Mouse (Mus musculus) gastrocnemius, postnatal 14 days (tissue): Measurements from ENCODE around the gene Zfp541. TPM values are rescaled to one million over a fixed set of nuclear protein-coding genes. Genes with fewer than 3 reads are reported as not detected.

Source experiments
- DNase-seq: peaks from one replicate; pipeline ENCODE4 v3.0.0; 2021; ENCODE audit warnings: mixed read lengths
- intact Hi-C: fragments of 180-260 bp; cut with DNase I; formaldehyde crosslinking; loops from one replicate; pipeline ENCODE4 v1.15.1; 2025; ENCODE audit warnings: low total_unique reads
- total RNA-seq, 2 experiments: library from RNA; stranded (reverse); gene quantifications; 2 replicates each; pipeline ENCODE4 v1.2.3; 2021

Zfp541 gene
- total RNA-seq, 2 experiments from 2014 or later, result not detected

DNA sequence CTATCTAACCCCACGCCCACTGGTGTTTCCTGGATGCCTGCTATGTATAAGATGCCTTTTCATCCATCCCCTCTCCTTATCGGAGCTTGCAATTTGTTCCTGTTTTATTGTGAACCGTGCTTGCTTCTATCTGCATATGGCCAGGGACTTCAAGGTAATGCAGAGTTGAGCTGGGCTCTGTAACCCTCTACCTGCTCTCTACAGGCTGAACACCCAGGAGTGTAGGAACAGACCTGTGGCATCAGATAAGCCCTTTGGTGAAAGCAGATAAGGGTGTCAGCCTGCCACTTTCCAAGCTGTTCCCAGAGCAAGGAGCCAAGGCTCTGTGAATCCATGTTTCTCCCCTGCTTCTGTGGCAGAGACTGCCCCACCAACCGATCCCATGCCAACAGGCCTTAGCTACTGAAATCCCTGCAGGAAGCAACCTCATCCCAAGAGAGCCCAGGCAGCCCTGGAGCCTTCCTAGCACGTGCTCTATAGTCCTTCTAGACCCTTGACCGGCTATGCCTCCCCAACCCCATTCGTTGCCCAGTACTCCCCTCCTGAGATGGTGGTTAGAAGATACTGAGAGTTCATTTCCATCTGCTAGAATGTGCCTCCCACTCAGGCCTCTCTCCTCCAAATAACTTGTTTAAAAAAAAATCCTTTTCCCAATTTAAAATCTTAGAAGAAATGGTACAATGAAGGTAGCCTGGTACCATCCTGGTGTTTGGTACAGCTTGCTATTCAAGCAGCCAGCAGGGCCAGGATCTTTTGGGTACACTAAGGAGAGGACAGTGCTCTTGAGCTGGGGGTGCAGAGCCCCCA is 49.9 kb downstream of the Zfp541 start:
- DNase-seq, result no peak
- intact Hi-C loops, result no loop called here

DNA sequence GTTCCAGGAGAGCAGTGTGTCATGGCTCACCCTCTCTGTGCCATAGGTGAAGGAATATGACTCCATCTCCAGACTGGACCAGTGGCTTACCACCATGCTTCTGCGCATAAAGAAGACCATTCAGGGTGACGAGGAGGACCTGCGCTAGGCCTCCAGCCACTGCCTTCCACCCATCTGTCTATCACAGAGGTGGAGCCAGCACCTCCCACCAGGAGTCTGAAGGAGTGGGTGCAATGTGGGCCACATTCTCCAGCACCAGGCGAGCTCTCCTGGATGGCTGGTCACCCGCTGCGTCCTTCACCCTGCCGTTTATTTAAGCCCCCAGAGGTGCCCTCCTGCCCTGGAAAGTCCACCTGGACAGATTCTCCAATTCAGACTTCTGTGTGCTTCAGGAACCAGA is 54.8 kb downstream of the Zfp541 start:
- intact Hi-C loops, result no loop called here
- no peak for DNase-seq

DNA sequence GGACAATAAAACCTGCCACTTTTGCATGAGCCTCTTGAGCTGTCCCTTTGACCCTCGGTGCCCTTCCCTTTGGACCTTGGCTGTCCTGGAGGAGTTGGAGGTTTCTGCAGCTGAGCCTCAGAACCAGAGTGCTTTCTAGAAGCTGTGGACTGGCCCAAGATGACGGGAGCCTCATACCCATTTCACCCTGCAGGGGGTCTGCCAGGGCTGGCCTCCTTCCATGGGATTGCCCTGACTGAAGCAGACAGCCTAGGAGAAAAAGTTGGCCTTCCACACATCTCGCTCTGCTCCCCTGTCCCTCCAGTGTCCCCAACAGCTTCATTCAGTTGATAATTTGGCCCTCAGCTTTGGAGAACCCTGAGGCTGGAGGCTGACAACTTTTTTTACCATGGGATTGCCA is 55.5 kb downstream of the Zfp541 start:
- DNase-seq, result no peak
- intact Hi-C loops, result no loop called here

DNA sequence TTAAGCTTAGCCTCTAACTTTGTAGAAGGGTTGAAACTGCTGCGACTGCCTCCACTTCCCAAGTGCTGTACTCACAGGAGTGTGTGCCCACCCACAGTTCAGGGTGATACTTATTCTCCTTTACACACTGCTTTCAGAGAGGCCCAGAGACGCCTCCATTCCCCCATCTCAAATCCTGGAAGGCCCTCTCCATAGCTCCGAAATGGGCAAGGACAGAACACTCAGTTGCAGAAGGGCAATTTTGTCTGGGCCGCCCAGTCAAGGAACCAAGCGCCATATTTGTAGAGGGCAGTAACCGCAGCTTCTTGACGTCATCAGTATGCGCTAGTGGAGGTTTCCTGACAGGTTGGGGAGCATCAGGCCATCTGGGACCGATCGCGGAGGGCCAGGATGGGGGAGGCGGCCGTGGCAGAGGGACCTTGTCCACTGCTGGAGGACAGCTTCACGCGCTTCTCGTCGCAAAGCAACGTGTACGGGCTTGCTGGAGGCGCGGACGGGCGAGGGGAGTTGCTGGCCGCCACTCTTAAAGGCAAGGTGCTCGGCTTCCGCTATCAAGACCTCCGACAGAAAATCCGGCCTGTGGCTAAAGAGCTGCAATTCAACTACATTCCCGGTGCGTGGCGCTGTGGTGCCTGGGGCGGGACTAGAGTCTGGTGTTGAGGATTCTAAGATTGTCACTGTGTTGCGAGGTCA is 58.1 kb downstream of the Zfp541 start, which contains the start of gene Kptn:
Gene Kptn, plus strand, starts transcription at position 327 of the 693 bp plus-strand sequence.
- peak; percentile 90 for DNase-seq
- intact Hi-C loops, result no loop called here

DNA sequence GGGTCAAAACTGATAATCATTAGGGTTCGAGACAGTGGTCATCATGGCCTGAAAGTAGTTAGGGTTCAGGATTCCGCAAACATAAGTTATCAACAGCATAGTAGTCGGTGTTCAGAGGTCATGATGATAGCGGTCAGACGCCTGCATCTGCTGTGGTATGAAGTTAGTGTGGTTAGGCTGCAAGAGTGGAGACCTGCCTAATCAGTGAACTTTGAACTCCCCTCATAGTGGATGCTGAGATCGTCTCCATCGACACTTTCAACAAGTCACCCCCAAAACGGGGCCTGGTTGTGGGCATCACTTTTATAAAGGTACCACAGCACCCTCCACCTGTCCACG is 58.6 kb downstream of the Zfp541 start:
- no peak for DNase-seq

DNA sequence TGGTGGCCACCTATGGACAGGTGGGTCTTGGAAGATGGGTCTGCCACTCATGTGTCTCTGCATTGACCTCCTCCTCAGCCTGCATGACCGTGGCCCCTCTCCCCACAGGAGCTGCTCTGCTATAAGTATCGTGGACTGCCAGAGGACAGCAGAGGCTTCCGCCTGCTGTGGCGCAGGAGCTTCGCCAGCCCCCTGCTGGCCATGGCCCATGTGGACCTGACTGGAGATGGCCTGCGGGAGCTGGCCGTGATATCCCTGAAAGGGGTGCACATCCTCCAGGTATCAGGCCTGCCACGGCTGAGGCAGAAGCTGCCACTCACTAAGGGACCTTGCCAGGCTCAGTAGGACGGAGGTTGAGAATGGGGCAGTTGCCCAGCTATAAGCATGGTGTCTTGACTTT is 64.2 kb downstream of the Zfp541 start:
- intact Hi-C loops, result no loop called here
- no peak for DNase-seq

More for the DNA sequence above, 58.6 kb downstream of the Zfp541 start:
- intact Hi-C loops, result no loop called here

DNA sequence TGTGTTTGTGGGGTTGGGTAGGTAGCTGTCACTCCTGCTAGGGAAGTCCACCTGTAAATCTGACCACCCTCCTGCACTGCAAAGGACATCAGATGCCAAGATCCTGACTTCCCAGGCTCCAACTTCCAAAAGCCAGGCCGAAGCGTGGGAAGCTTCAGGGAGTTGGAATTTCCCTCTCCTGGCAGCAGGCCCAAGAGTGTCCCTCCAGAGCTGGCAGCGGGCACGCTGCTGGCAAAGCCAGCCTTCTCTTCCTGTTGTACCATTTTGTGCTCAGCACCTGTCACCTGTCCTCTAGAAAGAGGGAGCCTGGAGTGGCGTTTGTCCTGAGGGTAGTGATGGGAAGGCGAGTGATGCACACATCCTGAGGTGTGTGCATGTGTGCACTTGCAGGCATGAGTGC is 66.7 kb downstream of the Zfp541 start:
- intact Hi-C loops, result no loop called here
- DNase-seq, result no peak

DNA sequence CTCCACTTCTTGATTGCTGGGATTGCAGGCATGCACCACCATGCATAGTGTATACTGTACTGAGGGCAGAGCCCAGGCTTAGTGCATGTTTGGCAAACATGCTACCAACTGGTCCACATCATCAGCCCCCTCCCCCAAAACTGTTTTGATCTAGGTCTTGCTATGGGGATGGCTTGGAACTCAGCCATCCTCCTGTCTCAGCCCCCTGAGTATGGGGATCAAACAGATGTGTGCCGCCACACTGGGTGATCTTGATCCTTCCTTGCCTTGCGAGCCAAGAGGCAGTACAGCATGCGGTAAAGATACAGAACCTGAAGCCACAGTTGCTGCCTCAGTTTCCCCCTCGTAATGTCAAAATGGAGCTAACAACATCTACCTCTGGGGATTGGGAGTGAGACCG is 67.3 kb downstream of the Zfp541 start:
- intact Hi-C loops, result no loop called here
- DNase-seq, result no peak

DNA sequence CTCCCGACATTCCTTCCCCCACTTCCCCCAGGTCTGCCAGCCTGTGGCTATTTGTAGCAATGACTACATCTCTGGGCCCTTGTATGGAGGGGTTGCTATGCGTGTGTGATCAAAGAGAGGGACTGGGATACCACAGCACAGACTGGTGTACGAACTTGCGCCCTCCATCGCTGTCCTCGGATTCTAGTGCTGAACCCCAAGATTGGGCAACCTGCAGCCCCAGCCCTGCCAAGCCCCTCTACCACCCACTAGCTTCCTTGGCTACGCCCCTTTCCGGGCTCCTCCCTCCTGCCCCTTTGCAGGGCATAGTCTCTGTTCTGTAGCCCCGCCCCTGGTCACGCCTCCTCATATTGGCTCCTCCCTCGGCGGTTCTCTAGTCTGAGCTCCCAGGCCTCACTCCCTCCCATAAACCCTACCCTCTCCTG is 67.8 kb downstream of the Zfp541 start, which contains the start of gene Slc8a2:
Gene Slc8a2, plus strand, starts transcription at position 406 of the 425 bp plus-strand sequence.
- intact Hi-C loops, result no loop called here
- DNase-seq, result peak; percentile 70

DNA sequence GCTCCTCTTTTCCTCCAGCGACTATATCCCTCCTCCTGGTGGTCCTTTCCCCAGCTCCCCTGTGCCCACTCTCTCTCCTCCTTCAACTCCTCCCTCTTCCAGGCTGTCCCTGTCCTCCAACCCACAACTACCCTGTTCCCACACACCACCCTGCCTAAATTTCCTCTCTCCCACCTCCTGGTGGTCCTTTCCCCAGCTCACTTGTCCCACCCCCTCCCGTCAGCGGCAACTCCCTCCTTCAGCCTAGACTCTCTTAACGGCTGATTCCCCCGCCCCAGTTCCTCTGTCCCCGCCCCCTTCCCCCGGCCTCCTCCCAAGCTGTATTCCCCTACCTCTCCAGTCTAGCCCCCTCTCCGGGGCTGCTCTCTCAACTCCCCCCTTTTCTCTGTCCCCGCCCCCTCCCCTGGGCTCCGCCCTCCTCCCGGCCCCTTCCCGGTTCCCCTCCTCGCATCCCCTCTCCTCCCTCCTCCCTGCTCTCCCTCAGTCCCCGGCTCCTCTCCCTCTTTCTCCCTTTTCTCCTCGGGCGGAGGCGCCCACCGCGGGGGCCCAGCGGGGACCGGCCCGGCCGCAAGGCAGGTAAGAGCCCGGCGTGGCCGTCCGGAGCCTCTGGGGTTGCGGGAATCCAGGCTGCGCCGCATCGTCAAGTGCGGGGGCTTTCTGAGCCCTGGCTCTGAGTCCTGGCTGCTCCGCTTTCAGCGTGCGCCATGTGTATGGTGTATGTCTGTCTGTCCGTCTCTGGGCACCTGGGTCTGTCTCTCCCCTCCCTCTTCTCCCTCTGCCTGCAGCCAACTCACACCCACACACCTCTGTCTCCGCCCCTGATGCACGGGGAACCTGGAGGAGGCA is 68.5 kb downstream of the Zfp541 start:
- intact Hi-C loops, result no loop called here

DNA sequence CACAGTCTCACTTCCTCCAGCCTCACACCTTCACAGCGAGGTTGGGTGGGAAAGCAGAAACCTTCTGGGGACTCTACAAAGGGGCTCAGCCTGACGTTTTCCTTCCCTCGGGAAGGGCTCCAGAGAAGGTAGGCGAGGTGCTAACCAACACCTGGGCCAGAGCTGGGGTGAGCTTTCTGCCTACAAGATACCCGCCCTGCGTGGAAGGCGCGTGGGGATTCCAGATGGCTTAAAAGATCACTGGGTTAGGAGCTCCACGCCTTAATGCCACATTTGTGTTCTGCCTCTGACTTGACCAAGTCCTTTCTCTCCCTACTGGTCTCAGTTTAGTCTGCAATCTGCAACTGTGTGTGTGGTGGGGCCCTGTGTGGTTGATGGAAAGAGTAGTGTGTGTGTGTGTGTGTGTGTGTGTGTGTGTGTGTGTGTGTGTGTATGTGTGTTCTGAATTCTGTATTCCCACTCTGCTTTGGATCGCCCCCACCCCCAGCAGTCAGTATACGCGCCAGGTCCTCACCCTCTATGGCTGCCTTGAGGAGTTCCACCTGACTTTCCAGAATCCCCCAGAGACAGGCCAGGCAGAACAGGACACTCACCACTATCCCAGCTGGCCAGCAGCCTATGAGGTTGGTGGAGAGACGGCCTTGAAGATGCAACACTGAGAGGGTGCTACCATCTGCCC is 69.5 kb downstream of the Zfp541 start:
- intact Hi-C loops, result no loop called here
- DNase-seq, result no peak

More for the DNA sequence above, 68.5 kb downstream of the Zfp541 start:
- DNase-seq, result no peak

DNA sequence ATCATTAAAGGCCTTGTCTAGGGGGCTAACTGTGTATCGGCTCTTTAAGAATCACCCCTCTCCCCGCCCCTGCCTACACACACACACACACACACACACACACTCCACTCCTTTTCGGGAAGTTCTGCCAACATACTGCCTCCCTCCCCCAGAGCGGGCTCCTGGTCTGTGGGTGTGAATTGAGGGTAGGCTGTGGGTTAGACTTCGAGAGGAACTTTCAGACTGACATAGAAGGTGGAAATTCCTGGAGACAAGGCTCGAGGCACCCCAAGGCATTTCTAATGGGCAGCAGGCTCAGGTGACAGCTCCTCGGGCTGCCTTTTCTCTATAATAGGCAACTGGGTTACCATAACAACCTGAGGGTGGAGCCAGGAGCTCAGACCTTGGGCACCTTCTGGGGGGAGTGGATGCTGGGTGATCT is 70.6 kb downstream of the Zfp541 start:
- intact Hi-C loops, result no loop called here
- no peak for DNase-seq

DNA sequence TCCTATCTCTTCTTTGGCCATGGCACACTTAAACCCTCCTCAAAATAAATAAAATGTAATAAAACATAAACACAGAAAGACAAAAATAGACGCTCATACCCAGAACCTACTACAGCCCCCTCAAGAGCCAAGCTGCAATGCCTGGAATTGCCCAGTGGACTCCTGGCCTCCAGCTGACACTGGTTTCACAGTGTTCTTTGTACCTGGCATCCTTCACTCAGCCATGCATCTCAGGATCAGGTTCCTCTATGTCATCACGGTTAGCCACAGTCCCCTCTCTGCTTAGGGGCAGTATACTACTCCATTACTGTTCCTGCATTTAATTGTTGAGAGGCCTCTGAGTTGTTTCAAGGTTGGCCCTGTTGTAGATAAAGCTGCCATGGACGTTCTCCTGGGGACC is 71.3 kb downstream of the Zfp541 start:
- intact Hi-C loops, result no loop called here
- DNase-seq, result no peak

DNA sequence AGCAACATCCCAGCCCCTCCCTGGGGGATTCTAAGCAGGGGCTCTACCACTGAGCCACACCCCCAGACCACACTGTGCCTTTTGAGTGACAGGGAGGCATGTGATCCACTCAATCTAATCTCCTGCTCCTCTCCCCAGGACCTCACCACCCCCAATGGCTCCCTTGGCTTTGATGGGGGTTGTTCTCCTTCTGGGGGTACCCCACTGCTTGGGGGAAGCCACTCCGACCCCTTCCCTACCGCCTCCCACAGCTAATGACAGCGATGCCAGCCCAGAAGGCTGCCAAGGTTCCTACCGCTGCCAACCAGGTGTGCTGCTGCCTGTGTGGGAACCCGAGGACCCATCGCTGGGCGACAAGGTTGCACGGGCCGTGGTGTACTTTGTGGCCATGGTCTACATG is 72.1 kb downstream of the Zfp541 start:
- intact Hi-C loops, result no loop called here

DNA sequence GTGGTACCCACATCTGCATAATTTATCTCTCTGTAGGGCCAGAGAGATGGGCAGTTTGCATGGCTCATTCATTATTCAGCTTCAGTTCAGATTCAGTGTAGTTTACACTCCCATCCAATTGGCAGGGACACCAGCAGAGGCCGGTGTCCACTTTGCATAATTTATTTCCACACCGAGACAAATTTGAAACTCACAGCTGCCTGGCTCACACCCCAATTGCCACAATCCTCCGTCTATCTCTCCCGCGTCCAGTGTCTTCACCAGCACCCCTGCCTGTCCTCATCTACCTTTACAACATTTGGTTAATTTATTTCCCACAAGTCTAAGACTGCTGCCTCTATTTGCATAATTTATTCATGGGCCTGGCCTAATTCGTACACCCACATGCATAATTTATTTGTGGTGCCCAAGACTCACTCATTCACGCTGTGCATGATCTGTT is 73.4 kb downstream of the Zfp541 start:
- intact Hi-C loops, result no loop called here
- DNase-seq, result no peak

More for the DNA sequence above, 72.1 kb downstream of the Zfp541 start:
- DNase-seq, result no peak

Other genes starting within 250 kb of the Zfp541 start
- not detected for gene Obox6, start 222.1 kb upstream of the Zfp541 start, total RNA-seq
- not detected for gene Crx, start 181.8 kb upstream of the Zfp541 start, total RNA-seq
- not detected for gene Crxos, start 179.2 kb upstream of the Zfp541 start, total RNA-seq
- 100 to 1,000 TPM; 759 to 773 TPM for gene Selenow, start 139.4 kb upstream of the Zfp541 start, total RNA-seq
- gene Nop53, start 115.7 kb upstream of the Zfp541 start, total RNA-seq, result 100 to 1,000 TPM; 121 to 127 TPM
- 100 to 1,000 TPM in 1 of 2 experiments, 10 to 100 TPM in 1; 91.3 to 101 TPM for gene Ehd2, start 94.2 kb upstream of the Zfp541 start, total RNA-seq
- gene Bicra, start 13.9 kb upstream of the Zfp541 start, total RNA-seq, result 1 to 10 TPM; 7.9 to 8.8 TPM
- 100 to 1,000 TPM; 102 to 107 TPM for gene Napa, start 36.6 kb downstream of the Zfp541 start, total RNA-seq
- 10 to 100 TPM; 12.2 to 14.4 TPM for gene Kptn, start 58.1 kb downstream of the Zfp541 start, total RNA-seq
- gene Slc8a2, start 68.0 kb downstream of the Zfp541 start, total RNA-seq, result under 1 TPM; 0.24 to 0.25 TPM
- 1 to 10 TPM; 2.5 to 3.1 TPM for gene Meis3, start 113.3 kb downstream of the Zfp541 start, total RNA-seq
- gene Dhx34, start 160.2 kb downstream of the Zfp541 start, total RNA-seq, result 1 to 10 TPM; 4.2 to 4.6 TPM
- under 1 TPM; 0.20 to 0.27 TPM for gene C5ar2, start 182.3 kb downstream of the Zfp541 start, total RNA-seq
- gene C5ar1, start 197.7 kb downstream of the Zfp541 start, total RNA-seq, result 1 to 10 TPM; 2.6 to 3.1 TPM
- 10 to 100 TPM; 11.1 to 12.4 TPM for gene Inafm1, start 211.8 kb downstream of the Zfp541 start, total RNA-seq
- gene Ccdc9, start 225.0 kb downstream of the Zfp541 start, total RNA-seq, result 10 to 100 TPM; 30.1 to 32.8 TPM
- gene Bbc3, start 246.6 kb downstream of the Zfp541 start, total RNA-seq, result 1 to 10 TPM; 3.6 to 5.1 TPM